27 mouse cellular contexts compared by ENCODE assay signal in genomic region chr6:127495876-127496275, GRCm38 (mm10). TPM values are rescaled to one million over a fixed set of nuclear protein-coding genes. Genes with fewer than 3 reads are reported as not detected.
DNase-seq lines count a peak whose midpoint lies in the region; ATAC-seq lines count a peak whose summit lies in the region.
"Had no signal": no experiment of that assay in that cellular context is flagged by ENCODE, and none has a peak within 500 bp of the region (broad histone marks: within the 10 kb centered on the region; RNA-seq: fewer than 3 reads in every experiment).

No protein-coding gene starts in this region.

- WGBS in midbrain, embryonic 10.5 days: 13% methylated on average over 6 of the region's 6 CpGs
- WGBS in midbrain, embryonic 16.5 days: 11% methylated on average over 6 of the region's 6 CpGs
- 9% methylated on average over 6 of the region's 6 CpGs for WGBS in embryonic facial prominence, embryonic 10.5 days
- WGBS in forebrain, embryonic 14.5 days: 4% methylated on average over 6 of the region's 6 CpGs

- H3K4me1 ChIP-seq in midbrain, embryonic 10.5 days: peaks cover 32% of the 10 kb centered on the region
- no peaks in the 10 kb centered on the region; the same call in 1 of the 2 replicates for H3K4me1 ChIP-seq in midbrain, embryonic 16.5 days (ENCODE audit: control insufficient read depth, insufficient read depth, low read length)
- H3K4me1 ChIP-seq in embryonic facial prominence, embryonic 10.5 days: peaks cover 29% of the 10 kb centered on the region
- H3K4me1 ChIP-seq in forebrain, embryonic 14.5 days (ENCODE audit: control insufficient read depth, insufficient read depth, low read length): peaks cover 6% of the 10 kb centered on the region; the same call in 1 of the 2 replicates
- H3K4me1 ChIP-seq: intestine, embryonic 15.5 days; liver, embryonic 13.5 days had no signal

- H3K27me3 ChIP-seq in midbrain, embryonic 10.5 days (ENCODE audit: low read depth, poor library complexity, severe bottlenecking): no peaks in the 10 kb centered on the region
- H3K27me3 ChIP-seq in midbrain, embryonic 16.5 days (ENCODE audit: control insufficient read depth, insufficient read depth, low read depth, low read length): no peaks in the 10 kb centered on the region
- no peaks in the 10 kb centered on the region for H3K27me3 ChIP-seq in embryonic facial prominence, embryonic 10.5 days (replicated peaks; ENCODE audit: low read depth, poor library complexity, severe bottlenecking)
- H3K27me3 ChIP-seq in forebrain, embryonic 14.5 days (replicated peaks; ENCODE audit: control insufficient read depth, insufficient read depth, low read length): no peaks in the 10 kb centered on the region
- H3K27me3 ChIP-seq: embryonic facial prominence, embryonic 12.5 days; hindbrain, embryonic 15.5 days; intestine, embryonic 15.5 days; liver, embryonic 13.5 days; lung, embryonic 15.5 days; neural tube, embryonic 12.5 days had no signal

- no peak overlapping the region for H3K4me2 ChIP-seq in midbrain, embryonic 16.5 days (ENCODE audit: low read length)
- no peak overlapping the region for H3K4me2 ChIP-seq in forebrain, embryonic 14.5 days (ENCODE audit: low read length)
- H3K4me2 ChIP-seq: embryonic facial prominence, embryonic 12.5 days; heart, embryonic 11.5 days; hindbrain, embryonic 15.5 days; intestine, embryonic 15.5 days; liver, embryonic 13.5 days; lung, embryonic 15.5 days; neural tube, embryonic 12.5 days had no signal

- H3K4me3 ChIP-seq in midbrain, embryonic 10.5 days: no peak overlapping the region
- no peak overlapping the region for H3K4me3 ChIP-seq in midbrain, embryonic 16.5 days (ENCODE audit: low read depth, low read length)
- no peak overlapping the region for H3K4me3 ChIP-seq in embryonic facial prominence, embryonic 10.5 days
- H3K4me3 ChIP-seq in forebrain, embryonic 14.5 days (ENCODE audit: low read depth, low read length): no peak overlapping the region
- H3K4me3 ChIP-seq: embryonic facial prominence, embryonic 12.5 days; hindbrain, embryonic 15.5 days; intestine, embryonic 15.5 days; left cerebral cortex, adult 2 months; liver, embryonic 13.5 days; lung, embryonic 15.5 days; neural tube, embryonic 12.5 days had no signal

- peak; percentile 14 to 16 for DNase-seq in cerebellum, postnatal 10 days
- no peak for DNase-seq in cerebellum, adult 9-10 months
- no peak for DNase-seq in midbrain, embryonic 10.5 days (ENCODE audit: low spot score)
- DNase-seq in embryonic facial prominence, embryonic 10.5 days (ENCODE audit: low spot score): peak; percentile 19
- peak; percentile 26 for DNase-seq in forebrain, embryonic 14.5 days (ENCODE audit: low spot score)
- DNase-seq in B cell, adult 2 months: no peak
- DNase-seq: adrenal gland, postnatal 14 days; cerebellum, adult 11-12 months; cerebellum, postnatal 36 days; heart, postnatal 14 days; kidney, adult 9 months; kidney, postnatal 36 days; layer of hippocampus, adult 9-11 months; left cerebral cortex, postnatal 4 days; liver, embryonic 13.5 days; thymus, adult 18-20 months; thymus, postnatal 4 days had no signal

- 0 out of 2 replicates have a peak overlapping the region, but pooled peaks have one; percentile 49 for H3K27ac ChIP-seq in midbrain, embryonic 10.5 days (replicated peaks)
- no peak overlapping the region for H3K27ac ChIP-seq in midbrain, embryonic 16.5 days (ENCODE audit: low read length)
- 0 out of 2 replicates have a peak overlapping the region, but pooled peaks have one; percentile 5 for H3K27ac ChIP-seq in embryonic facial prominence, embryonic 10.5 days (replicated peaks)
- no peak overlapping the region for H3K27ac ChIP-seq in forebrain, embryonic 14.5 days (ENCODE audit: low read depth, low read length)
- H3K27ac ChIP-seq: embryonic facial prominence, embryonic 12.5 days; hindbrain, embryonic 15.5 days; intestine, embryonic 15.5 days; left cerebral cortex, adult 2 months; liver, embryonic 13.5 days; lung, embryonic 15.5 days; neural tube, embryonic 12.5 days had no signal

- H3K9me3 ChIP-seq in midbrain, embryonic 10.5 days (replicated peaks): no peaks in the 10 kb centered on the region
- H3K9me3 ChIP-seq in midbrain, embryonic 16.5 days (replicated peaks; ENCODE audit: control insufficient read depth, low read length, poor library complexity, severe bottlenecking): no peaks in the 10 kb centered on the region
- H3K9me3 ChIP-seq in embryonic facial prominence, embryonic 10.5 days: no peaks in the 10 kb centered on the region
- no peaks in the 10 kb centered on the region for H3K9me3 ChIP-seq in forebrain, embryonic 14.5 days (replicated peaks; ENCODE audit: control insufficient read depth, low read length)
- H3K9me3 ChIP-seq: embryonic facial prominence, embryonic 12.5 days; hindbrain, embryonic 15.5 days; intestine, embryonic 15.5 days; liver, embryonic 13.5 days; lung, embryonic 15.5 days; neural tube, embryonic 12.5 days had no signal

- H3K36me3 ChIP-seq in midbrain, embryonic 10.5 days: peaks cover 22% of the 10 kb centered on the region
- peaks cover 3% of the 10 kb centered on the region; the same call in 1 of the 2 replicates for H3K36me3 ChIP-seq in midbrain, embryonic 16.5 days (ENCODE audit: control insufficient read depth, insufficient read depth, low read length)
- peaks cover 26% of the 10 kb centered on the region for H3K36me3 ChIP-seq in embryonic facial prominence, embryonic 10.5 days (replicated peaks)
- H3K36me3 ChIP-seq in forebrain, embryonic 14.5 days (ENCODE audit: control insufficient read depth, insufficient read depth, low read length): peaks cover 15% of the 10 kb centered on the region
- H3K36me3 ChIP-seq: intestine, embryonic 15.5 days; liver, embryonic 13.5 days; lung, embryonic 15.5 days had no signal

- ATAC-seq in midbrain, embryonic 16.5 days: no peak
- ATAC-seq in forebrain, embryonic 14.5 days: 0 out of 2 replicates have a peak, but pooled peaks have one; percentile 18
- ATAC-seq in megakaryocyte progenitor cell, adult 5-6 weeks (replicated peaks; ENCODE audit: poor library complexity): no peak
- ATAC-seq: CD4-positive, CD25-positive, alpha-beta regulatory T cell, adult 4 months; intestine, embryonic 15.5 days had no signal

- no peak overlapping the region for H3K9ac ChIP-seq in midbrain, embryonic 16.5 days (ENCODE audit: low read depth, low read length)
- H3K9ac ChIP-seq in forebrain, embryonic 14.5 days (ENCODE audit: low read length): no peak overlapping the region; the same call in 1 of the 2 replicates
- H3K9ac ChIP-seq: embryonic facial prominence, embryonic 12.5 days; hindbrain, embryonic 15.5 days; intestine, embryonic 15.5 days; liver, embryonic 13.5 days; lung, embryonic 15.5 days; neural tube, embryonic 12.5 days had no signal

RNA-seq across cellular contexts. Expression of gene Parp11, which starts 49.2 kb away (rescaled TPM):
- 39.0 and 48.4 TPM in 2 replicates for polyA plus RNA-seq in midbrain, embryonic 10.5 days (2016; fragmentation: Nextera tagmentation; extraction: Ambion mirVana)
- polyA plus RNA-seq in midbrain, embryonic 16.5 days (2015; fragmentation: Nextera tagmentation; extraction: Ambion mirVana): 90.5 and 100 TPM in 2 replicates
- 31.4 and 33.4 TPM in 2 replicates for polyA plus RNA-seq in embryonic facial prominence, embryonic 10.5 days (2016; fragmentation: Nextera tagmentation; extraction: Ambion mirVana)
- polyA plus RNA-seq in forebrain, embryonic 14.5 days (2014; fragmentation: Nextera tagmentation; extraction: Ambion mirVana): 83.3 and 90.2 TPM in 2 replicates
- 12.4 and 14.0 TPM in 2 replicates for total RNA-seq in megakaryocyte progenitor cell, adult 5-6 weeks (2015)
- 18.2 and 35.1 TPM in 2 replicates for total RNA-seq in megakaryocyte progenitor cell, adult 5-6 weeks (2017)

Comparison
In these comparisons a context has a peak if more than half of its experiments do, and no peak if none do; other contexts are left out.
1. DNase-seq: peak in cerebellum, postnatal 10 days (2 of 2), embryonic facial prominence, embryonic 10.5 days (single experiment) and forebrain, embryonic 14.5 days (single experiment); none in cerebellum, adult 9-10 months (single experiment), midbrain, embryonic 10.5 days (single experiment) and B cell, adult 2 months (0 of 2).
2. H3K27ac ChIP-seq: peak in midbrain, embryonic 10.5 days (single experiment) and embryonic facial prominence, embryonic 10.5 days (single experiment); none in midbrain, embryonic 16.5 days (single experiment) and forebrain, embryonic 14.5 days (single experiment).